Mouse (Mus musculus): ENCODE measurements around the gene Fam133b.
"Not testable (repeated sequence)": the region's sequence is repeated elsewhere in the genome, so short reads cannot be mapped to it uniquely, and the experiment has no call there.

Fam133b gene

DNA sequence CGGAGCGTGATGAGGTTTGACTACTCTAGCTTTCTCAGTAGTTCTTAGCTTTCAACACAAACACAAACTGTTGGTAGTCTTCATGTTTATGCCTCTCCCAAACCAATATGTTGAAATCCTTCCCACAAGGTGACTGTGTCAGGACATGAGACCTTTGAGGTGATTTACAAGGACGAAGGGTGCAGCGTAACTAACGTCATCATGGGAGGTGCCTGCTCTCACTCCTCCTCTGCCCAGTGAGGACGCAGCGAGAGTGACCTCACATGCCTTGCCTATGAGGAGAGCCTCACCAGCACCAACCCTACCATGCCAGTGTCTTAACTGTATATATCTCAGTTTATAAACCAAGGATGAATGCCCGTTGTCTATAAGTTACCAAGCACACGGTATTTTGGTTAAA, 63.5 kb downstream of the Fam133b start:
- no peak for DNase-seq

DNA sequence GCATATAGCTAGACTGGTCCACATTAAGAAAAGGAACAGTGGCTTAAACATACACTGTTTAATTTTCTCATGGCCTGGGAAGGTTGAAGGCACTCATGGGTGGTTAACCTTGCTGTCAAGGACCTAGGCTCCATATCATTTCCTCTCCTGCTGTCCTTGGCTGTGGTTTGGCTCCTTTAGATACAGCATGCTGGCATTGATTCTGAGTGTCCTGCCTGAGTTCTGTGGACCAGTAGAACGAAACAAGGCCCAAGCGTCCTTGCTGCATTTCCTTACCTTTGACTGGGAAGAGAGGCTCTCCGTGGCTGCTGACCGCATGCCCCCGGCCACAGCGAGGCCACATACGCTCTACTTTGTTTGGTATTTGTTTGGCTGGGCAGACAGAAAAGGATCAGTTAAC, 65.6 kb downstream of the Fam133b start:
- DNase-seq, result no peak

DNA sequence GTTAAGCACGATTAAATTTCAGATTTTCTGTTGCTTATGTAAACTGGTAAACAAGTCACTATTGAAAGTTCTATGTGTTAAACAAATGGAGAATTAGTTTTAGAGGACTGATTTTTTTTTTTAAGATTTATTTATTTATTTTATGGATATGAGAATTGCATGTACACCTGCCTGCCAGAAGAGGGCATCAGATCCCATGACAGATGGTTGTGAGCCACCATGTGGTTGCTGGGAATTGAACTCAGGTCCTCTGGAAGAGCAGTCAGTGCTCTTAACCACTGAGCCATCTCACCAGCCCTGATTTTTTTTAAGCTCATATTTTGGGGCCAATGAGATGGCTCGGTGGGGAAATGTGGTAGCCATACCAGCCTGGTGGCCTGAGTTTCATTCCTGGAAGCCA, 68.2 kb downstream of the Fam133b start:
- DNase-seq, result not testable (repeated sequence)

All from cerebellum, adult 11-12 months (tissue).